Mouse (Mus musculus) heart, embryonic 16.5 days (tissue): ENCODE measurements at regions not wholly inside any gene's neighbourhood (a gene's known extent, or its start where the extent isn't known, plus 50 kb on each side); places are given as distances from the start of the nearest gene placed in this dataset.

Experiments used
- ATAC-seq: fragments of 200-750 bp; cut with Nextera tagmentation; replicated peaks from 2 replicates; pipeline ENCODE4 v1.8.0; 2017; ENCODE audit warnings: moderate number of reproducible peaks; ENCODE audit not compliant: insufficient read depth, low FRiP score; ENCODE audit errors: extremely low read depth
- H3K27ac ChIP-seq: fragments of 300-500 bp; sonication (generic); 2 replicates; pipeline ENCODE4 v1.5.1; 2014; ENCODE audit warnings: mild to moderate bottlenecking, low read length, control low read depth, moderate library complexity
- H3K27me3 ChIP-seq: fragments of 300-500 bp; sonication (generic); 2 replicates; pipeline ENCODE4 v1.6.1; 2014; ENCODE audit warnings: low read length, mixed read lengths; ENCODE audit not compliant: control insufficient read depth, insufficient read depth
- H3K36me3 ChIP-seq: fragments of 300-500 bp; sonication (generic); 2 replicates; pipeline ENCODE4 v1.6.1; 2014; ENCODE audit not compliant: control insufficient read depth, insufficient read depth
- H3K4me1 ChIP-seq: fragments of 300-500 bp; sonication (generic); 2 replicates; pipeline ENCODE4 v1.6.1; 2014; ENCODE audit warnings: low read length, mixed read lengths; ENCODE audit not compliant: control insufficient read depth, insufficient read depth
- H3K4me2 ChIP-seq: fragments of 300-500 bp; sonication (generic); 2 replicates; pipeline ENCODE4 v1.6.1; 2014; ENCODE audit warnings: low read depth, mild to moderate bottlenecking, control low read depth, low read length
- H3K4me3 ChIP-seq: fragments of 300-500 bp; sonication (generic); 2 replicates; pipeline ENCODE4 v1.5.1; 2014; ENCODE audit warnings: mild to moderate bottlenecking, control low read depth, low read length
- H3K9ac ChIP-seq: fragments of 300-500 bp; sonication (generic); 2 replicates; pipeline ENCODE4 v1.6.1; 2014; ENCODE audit warnings: low read length, control low read depth
- H3K9me3 ChIP-seq: fragments of 300-500 bp; sonication (generic); replicated peaks from 2 replicates; pipeline ENCODE4 v1.6.1; 2016; ENCODE audit warnings: low read length; ENCODE audit not compliant: control insufficient read depth
- WGBS: fragments of 180-500 bp; shearing (Covaris S2); extraction: QIAGEN DNeasy Blood & Tissue Kit; methylation state at CpG from one replicate; pipeline ENCODE4 v1.1.7; 2014; 5-methylcytosine and 5-hydroxymethylcytosine counted together

DNA sequence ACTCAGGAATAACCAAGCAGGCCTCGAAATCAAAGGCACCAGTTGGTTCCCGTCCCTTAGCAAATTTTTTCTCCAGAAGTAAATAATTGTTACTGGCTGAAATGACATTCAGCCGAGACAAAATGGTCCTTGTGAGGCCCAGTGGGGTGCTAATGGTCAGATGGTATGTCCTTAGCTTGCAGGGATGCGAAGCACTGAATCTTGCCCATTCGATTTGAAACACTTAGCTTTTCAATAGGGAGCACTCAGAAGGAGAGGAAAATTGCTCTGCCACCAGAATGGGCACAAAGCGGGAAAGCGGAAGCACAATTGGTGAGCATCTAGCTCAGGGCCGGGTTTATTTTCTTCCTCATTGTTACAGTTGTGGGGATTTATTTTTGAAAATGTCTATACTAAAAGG is 262.1 kb downstream of the Rnf144a start:
- Histone ChIP-seq H3K27ac (no peak overlapping the region), H3K4me1 (no peaks in the 10 kb centered on the region), H3K9ac (no peak overlapping the region), H3K27me3 (no peaks in the 10 kb centered on the region), H3K4me2 (no peak overlapping the region), H3K4me3 (no peak overlapping the region), H3K9me3 (no peaks in the 10 kb centered on the region), H3K36me3 (no peaks in the 10 kb centered on the region)
- WGBS: 75% methylated on average over 8 of the region's 8 CpGs
- ATAC-seq: no peak

DNA sequence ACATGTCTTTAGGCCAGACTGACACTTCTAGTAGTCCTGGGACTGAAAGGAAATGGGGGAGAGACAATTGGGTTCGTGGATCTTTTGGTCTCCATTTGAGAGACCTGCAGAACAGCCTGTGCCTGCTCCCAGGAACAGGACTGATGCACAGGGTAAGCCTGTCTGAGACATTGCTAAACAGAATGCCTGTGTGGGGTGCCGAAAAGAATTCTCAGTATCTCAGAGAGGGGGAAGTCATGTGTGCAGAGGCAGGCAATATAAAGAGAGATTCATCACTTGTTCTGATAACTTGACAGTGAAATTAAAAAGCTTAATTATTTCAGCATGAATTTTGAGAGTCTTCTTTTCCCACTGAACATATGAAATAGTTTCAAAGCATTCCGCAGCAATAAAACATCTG is 268.7 kb downstream of the Rnf144a start:
- H3K9ac ChIP-seq: no peak overlapping the region
- 63% methylated on average over 3 of the region's 3 CpGs for WGBS
- no peak overlapping the region for H3K4me2 ChIP-seq
- no peaks in the 10 kb centered on the region for H3K36me3 ChIP-seq
- no peaks in the 10 kb centered on the region for H3K27me3 ChIP-seq
- H3K4me1 ChIP-seq: no peaks in the 10 kb centered on the region
- ATAC-seq: no peak
- H3K4me3 ChIP-seq: no peak overlapping the region
- H3K27ac ChIP-seq: no peak overlapping the region
- no peaks in the 10 kb centered on the region for H3K9me3 ChIP-seq

DNA sequence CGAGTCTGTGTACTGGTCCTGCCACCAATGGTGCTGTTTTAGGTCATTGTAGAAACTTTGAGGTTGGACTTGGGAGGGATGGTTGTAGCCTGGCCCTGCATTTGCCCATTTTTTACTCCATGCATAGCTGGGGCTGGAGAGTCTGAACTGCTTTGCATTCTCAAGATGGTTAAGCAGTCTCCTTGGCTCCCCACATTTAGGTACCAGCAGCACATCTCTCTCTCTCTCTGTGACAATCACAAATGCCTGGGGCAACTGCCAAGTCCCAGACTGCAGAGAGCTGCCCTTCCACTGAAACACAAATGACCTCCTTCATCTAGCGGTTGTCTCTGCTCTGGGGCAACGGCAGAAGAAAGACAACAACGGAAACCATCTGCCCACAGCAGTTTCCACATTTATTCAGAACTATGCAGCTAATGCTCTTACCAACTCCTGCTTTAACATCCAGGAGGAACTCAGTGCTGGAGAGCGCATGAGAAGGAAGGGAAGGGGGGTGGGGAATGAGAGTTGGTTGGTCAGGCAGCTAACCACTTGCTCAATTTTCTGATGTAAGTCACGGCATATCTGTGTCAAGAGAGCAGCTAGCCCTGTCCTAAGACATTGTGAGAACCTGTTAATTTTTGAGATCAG is 269.9 kb downstream of the Rnf144a start:
- H3K4me1 ChIP-seq: no peaks in the 10 kb centered on the region
- no peaks in the 10 kb centered on the region for H3K9me3 ChIP-seq
- H3K4me3 ChIP-seq: no peak overlapping the region
- H3K27me3 ChIP-seq: no peaks in the 10 kb centered on the region
- WGBS: 48% methylated on average over 6 of the region's 6 CpGs
- H3K36me3 ChIP-seq: no peaks in the 10 kb centered on the region
- ATAC-seq: no peak
- H3K4me2 ChIP-seq: no peak overlapping the region
- no peak overlapping the region for H3K9ac ChIP-seq
- H3K27ac ChIP-seq: no peak overlapping the region

DNA sequence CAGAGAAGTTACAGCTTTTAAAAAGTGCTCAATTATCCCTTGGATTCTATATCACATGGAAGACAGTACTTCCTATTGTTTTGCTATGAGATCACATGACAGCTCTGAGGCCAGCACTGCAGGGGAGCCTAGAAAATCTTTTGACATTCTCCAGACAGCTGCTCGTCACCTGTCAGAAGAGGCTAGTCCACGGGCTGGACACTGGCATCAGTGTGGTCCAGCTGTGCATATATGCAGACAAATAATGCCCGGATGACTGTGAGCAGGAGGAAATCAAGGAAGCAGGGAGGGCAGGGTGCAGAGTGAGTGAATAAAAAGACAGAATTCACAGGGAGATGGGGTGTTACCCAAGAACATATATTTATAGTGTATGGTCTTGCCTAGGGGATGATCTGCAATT is 270.4 kb downstream of the Rnf144a start:
- WGBS: 44% methylated on average over 3 of the region's 3 CpGs
- Histone ChIP-seq H3K4me2 (no peak overlapping the region), H3K9me3 (no peaks in the 10 kb centered on the region), H3K4me3 (no peak overlapping the region), H3K27me3 (no peaks in the 10 kb centered on the region), H3K4me1 (no peaks in the 10 kb centered on the region), H3K36me3 (no peaks in the 10 kb centered on the region), H3K9ac (no peak overlapping the region), H3K27ac (no peak overlapping the region)
- ATAC-seq: no peak

DNA sequence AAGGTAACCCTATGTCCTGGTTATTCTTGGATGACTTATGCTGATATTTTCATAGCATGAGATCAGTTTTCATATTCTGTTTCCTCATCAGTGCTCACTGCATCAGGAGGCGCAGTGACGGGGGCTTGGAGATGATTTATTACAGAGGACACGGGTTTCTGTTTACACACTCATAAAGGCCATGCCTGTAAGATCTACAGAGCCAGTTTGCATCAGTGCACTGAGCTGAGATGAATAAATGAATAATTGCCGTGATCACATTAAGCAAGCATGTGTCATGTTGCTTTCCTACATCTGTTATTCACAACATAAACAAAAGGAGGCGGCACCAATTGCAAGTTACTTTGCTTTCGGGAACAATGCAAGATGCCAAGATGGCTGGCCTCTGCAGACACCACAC is 271.6 kb downstream of the Rnf144a start:
- Histone ChIP-seq H3K27ac (no peak overlapping the region), H3K9me3 (no peaks in the 10 kb centered on the region), H3K36me3 (no peaks in the 10 kb centered on the region), H3K4me3 (no peak overlapping the region), H3K4me1 (no peaks in the 10 kb centered on the region), H3K27me3 (no peaks in the 10 kb centered on the region), H3K9ac (no peak overlapping the region), H3K4me2 (no peak overlapping the region)
- WGBS: 72% methylated on average over 6 of the region's 6 CpGs
- no peak for ATAC-seq

DNA sequence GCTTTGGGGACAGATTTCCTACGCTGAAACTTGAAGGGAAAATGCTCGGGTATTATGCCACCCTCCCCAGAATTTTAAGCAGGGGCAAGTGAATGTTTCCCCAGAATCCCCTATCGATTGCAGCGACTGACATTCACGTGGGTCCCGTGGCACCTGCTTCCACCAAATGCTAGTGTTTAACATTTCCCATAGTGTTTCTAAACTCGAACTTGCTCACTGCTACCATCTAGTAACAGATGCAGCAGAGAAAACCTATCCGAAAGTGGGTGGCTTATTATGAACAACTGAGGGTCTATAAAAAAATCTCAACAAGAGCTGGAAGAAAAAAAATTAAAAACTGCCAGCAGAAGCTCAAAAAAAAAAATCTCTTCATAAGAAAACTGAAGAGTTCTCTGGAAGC is 284.2 kb downstream of the Rnf144a start:
- H3K36me3 ChIP-seq: no peaks in the 10 kb centered on the region
- 83% methylated on average over 8 of the region's 8 CpGs for WGBS
- no peak overlapping the region for H3K9ac ChIP-seq
- no peak overlapping the region for H3K4me2 ChIP-seq
- H3K4me3 ChIP-seq: no peak overlapping the region
- H3K27ac ChIP-seq: no peak overlapping the region
- no peak for ATAC-seq
- H3K4me1 ChIP-seq: no peaks in the 10 kb centered on the region
- H3K27me3 ChIP-seq: no peaks in the 10 kb centered on the region
- no peaks in the 10 kb centered on the region for H3K9me3 ChIP-seq

DNA sequence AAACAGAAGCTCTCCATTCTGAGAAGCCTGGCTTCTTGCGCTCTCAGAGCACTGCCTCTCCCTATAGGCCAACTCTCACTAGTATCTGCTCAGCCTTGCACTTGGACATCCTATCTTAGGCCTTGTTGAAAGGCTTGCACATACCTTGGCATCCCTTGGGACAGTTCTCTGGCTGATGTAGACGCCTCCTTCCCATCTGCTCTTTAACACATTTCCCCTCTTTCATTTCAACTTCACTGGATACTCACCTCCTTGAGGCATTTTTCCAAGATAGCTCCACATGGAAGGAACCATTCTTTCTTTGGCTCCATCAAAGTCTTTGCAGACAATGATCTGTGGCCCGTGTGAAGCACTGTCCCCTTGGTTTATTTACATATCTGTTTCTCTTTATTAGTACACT is 285.0 kb downstream of the Rnf144a start:
- H3K9me3 ChIP-seq: no peaks in the 10 kb centered on the region
- H3K4me2 ChIP-seq: no peak overlapping the region
- WGBS: 74% methylated on average over 3 of the region's 3 CpGs
- ATAC-seq: no peak
- no peak overlapping the region for H3K27ac ChIP-seq
- H3K4me3 ChIP-seq: no peak overlapping the region
- no peaks in the 10 kb centered on the region for H3K27me3 ChIP-seq
- no peaks in the 10 kb centered on the region for H3K4me1 ChIP-seq
- no peak overlapping the region for H3K9ac ChIP-seq
- no peaks in the 10 kb centered on the region for H3K36me3 ChIP-seq

DNA sequence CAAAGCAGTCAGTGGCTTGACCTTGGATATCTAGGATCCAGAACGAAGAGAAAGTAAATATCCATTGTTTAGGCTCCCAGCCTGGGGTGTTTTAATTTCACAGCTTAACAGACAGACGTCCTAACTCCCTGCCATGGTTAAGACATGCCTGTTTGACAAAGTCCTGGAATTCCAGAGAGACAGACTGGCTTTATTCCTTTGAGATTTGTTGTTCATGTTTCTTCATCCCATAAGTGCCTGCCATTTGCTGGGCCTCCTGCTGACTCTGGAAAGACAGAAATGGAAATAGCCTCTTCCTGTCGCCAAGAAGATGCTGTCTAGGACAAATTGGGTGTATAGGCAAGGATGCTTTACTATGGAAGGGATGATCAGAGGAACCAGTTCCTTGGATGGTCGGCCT is 285.5 kb downstream of the Rnf144a start:
- H3K36me3 ChIP-seq: no peaks in the 10 kb centered on the region
- H3K9ac ChIP-seq: no peak overlapping the region
- no peaks in the 10 kb centered on the region for H3K27me3 ChIP-seq
- H3K4me2 ChIP-seq: no peak overlapping the region
- H3K9me3 ChIP-seq: no peaks in the 10 kb centered on the region
- WGBS: 56% methylated on average over 4 of the region's 4 CpGs
- ATAC-seq: no peak
- H3K27ac ChIP-seq: no peak overlapping the region
- no peaks in the 10 kb centered on the region for H3K4me1 ChIP-seq
- no peak overlapping the region for H3K4me3 ChIP-seq

DNA sequence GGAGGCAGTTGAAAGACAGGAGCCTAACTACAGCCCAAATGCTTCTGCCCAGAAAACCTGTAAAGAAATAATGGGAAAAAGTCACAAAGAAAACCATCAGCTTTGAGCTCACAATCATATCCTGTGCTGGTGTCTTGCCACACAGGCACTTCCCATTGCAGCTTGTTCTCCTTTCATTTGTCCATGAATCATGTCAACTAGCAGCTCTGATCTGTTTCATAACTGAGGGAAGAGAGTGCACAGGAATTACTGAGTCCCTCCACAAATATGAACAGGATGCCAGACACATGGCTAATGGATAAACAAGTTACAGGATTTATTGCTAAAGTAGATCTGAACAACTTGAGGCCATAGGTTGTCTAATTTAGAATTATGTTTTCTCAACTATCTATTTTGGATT is 286.2 kb downstream of the Rnf144a start:
- Histone ChIP-seq H3K27me3 (no peaks in the 10 kb centered on the region), H3K4me1 (no peaks in the 10 kb centered on the region), H3K4me3 (no peak overlapping the region), H3K36me3 (no peaks in the 10 kb centered on the region), H3K9ac (no peak overlapping the region), H3K27ac (no peak overlapping the region), H3K4me2 (no peak overlapping the region), H3K9me3 (no peaks in the 10 kb centered on the region)
- no peak for ATAC-seq

DNA sequence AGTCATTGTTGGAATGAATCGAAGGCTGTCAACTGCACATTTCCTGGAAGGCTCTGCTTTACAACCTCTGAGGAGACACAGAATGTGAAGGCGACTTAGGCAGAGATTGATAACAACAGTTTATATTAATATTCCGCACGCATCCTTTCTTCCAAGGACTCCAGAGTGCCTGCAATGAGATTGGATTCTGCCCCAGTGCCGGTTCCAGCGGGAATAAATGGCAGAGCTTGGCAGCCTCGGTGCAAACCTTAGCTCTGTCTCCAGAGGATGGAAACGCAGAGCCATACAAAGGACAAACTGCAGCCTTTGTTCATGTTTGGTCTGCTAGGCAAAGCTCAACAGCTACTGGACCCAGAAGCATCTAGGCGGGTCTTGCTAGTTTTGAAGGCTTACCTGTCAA is 288.8 kb downstream of the Rnf144a start:
- no peak overlapping the region for H3K9ac ChIP-seq
- no peaks in the 10 kb centered on the region for H3K4me1 ChIP-seq
- 85% methylated on average over 9 of the region's 9 CpGs for WGBS

More for the DNA sequence above, 288.8 kb downstream of the Rnf144a start:
- Histone ChIP-seq H3K4me2 (no peak overlapping the region), H3K27ac (no peak overlapping the region), H3K27me3 (no peaks in the 10 kb centered on the region), H3K9me3 (no peaks in the 10 kb centered on the region), H3K36me3 (no peaks in the 10 kb centered on the region), H3K4me3 (no peak overlapping the region)
- no peak for ATAC-seq
